Mouse (Mus musculus): ENCODE measurements around the gene Csf3.
A peak's percentile ranks its signal among the peaks of the same experiment; 100 is the strongest.

The Csf3 gene

GRCm38 (mm10) chr11:98685642-98686041 lies 15.4 kb upstream of the Csf3 start:
- H3K36me3 ChIP-seq (ENCODE audit: control insufficient read depth, insufficient read depth, low read length, poor library complexity, severe bottlenecking): peaks cover 10% of the 10 kb centered on the region; the same call in 1 of the 2 replicates
- H3K27me3 ChIP-seq (ENCODE audit: control insufficient read depth, insufficient read depth, low read length, poor library complexity, severe bottlenecking): no peaks in the 10 kb centered on the region
- no peak for DNase-seq (ENCODE audit: low read depth, low spot score)

DNA sequence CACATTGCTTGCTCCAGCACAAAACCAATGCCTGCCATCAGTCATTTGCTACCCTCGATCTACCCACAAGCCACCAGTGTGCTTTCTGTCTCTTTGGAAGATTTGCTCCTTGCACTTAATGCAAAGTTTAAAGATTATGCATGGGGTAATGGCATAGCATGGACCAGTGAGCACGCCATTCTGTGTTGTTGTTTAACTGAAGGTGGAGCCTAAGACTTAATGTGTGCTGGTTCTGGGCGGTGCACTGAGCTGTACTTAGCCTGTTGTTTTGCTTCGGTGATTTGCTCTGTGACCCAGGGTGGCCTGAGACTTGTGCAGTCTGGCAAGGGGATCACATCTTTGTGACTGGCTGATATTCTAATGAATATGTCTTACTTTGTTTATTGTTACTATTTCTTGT lies 14.1 kb upstream of the Csf3 start:
- Histone ChIP-seq H3K27me3 (ENCODE audit: control insufficient read depth, insufficient read depth, low read length, poor library complexity, severe bottlenecking) (no peaks in the 10 kb centered on the region), H3K36me3 (ENCODE audit: control insufficient read depth, insufficient read depth, low read length, poor library complexity, severe bottlenecking) (peaks cover 19% of the 10 kb centered on the region)
- no peak for DNase-seq (ENCODE audit: low read depth, low spot score)

DNA sequence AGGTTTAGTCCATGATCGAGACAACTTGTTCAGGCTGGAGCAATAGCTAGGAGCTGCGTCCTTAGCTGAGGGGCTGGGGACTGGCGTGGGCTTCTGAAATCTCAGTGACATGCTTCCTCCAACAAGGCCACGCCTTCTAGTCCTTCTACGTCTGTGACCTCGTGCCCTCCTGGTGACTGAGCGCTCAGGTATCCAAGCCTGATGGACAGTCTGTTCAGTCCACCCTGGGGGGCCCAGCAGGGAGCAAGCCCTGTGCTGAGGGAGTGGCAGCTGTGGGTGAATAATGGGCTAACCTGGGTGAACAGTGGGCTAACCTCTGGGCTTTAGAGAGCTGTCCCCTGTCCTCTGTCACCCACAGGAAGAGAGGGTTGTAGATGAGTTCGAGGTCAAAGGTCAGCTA lies 13.1 kb upstream of the Csf3 start:
- Histone ChIP-seq H3K27me3 (ENCODE audit: control insufficient read depth, insufficient read depth, low read length, poor library complexity, severe bottlenecking) (no peaks in the 10 kb centered on the region), H3K36me3 (ENCODE audit: control insufficient read depth, insufficient read depth, low read length, poor library complexity, severe bottlenecking) (peaks cover 22% of the 10 kb centered on the region)
- DNase-seq (ENCODE audit: low read depth, low spot score): no peak

GRCm38 (mm10) chr11:98693201-98693600 lies 7.9 kb upstream of the Csf3 start:
- Histone ChIP-seq H3K36me3 (ENCODE audit: control insufficient read depth, insufficient read depth, low read length, poor library complexity, severe bottlenecking) (peaks cover 23% of the 10 kb centered on the region), H3K27me3 (ENCODE audit: control insufficient read depth, insufficient read depth, low read length, poor library complexity, severe bottlenecking) (no peaks in the 10 kb centered on the region)
- DNase-seq (ENCODE audit: low read depth, low spot score): no peak

GRCm38 (mm10) chr11:98693746-98694145 lies 7.3 kb upstream of the Csf3 start:
- Histone ChIP-seq H3K36me3 (ENCODE audit: control insufficient read depth, insufficient read depth, low read length, poor library complexity, severe bottlenecking) (peaks cover 23% of the 10 kb centered on the region), H3K27me3 (ENCODE audit: control insufficient read depth, insufficient read depth, low read length, poor library complexity, severe bottlenecking) (no peaks in the 10 kb centered on the region)
- no peak for DNase-seq (ENCODE audit: low read depth, low spot score)

- no peak for DNase-seq (ENCODE audit: low read depth, low spot score)
- peaks cover 23% of the 10 kb centered on the region for H3K36me3 ChIP-seq (ENCODE audit: control insufficient read depth, insufficient read depth, low read length, poor library complexity, severe bottlenecking)
- H3K27me3 ChIP-seq (ENCODE audit: control insufficient read depth, insufficient read depth, low read length, poor library complexity, severe bottlenecking): no peaks in the 10 kb centered on the region
Measured at GRCm38 (mm10) chr11:98694301-98694700, 6.8 kb upstream of the Csf3 start.

DNA sequence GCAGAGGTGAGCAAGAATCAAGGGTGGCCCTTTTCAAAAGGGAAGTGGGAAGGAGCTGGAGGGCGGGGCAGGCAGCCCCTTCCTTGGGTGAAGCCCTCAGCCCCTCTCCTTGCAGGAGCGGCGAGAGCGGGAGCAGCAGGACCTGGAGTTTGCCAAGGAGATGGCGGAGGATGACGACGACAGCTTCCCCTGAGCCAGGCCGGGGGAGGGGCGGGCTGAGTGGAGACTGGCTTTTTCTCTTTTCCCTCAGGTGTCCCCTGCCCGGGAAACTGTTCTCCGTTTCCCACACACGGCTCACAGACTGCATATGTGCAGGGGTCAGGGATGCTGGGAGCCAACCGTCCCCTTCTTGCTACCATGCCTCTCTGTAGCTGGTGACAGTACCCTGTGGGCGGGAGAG lies 5.7 kb upstream of the Csf3 start:
- Histone ChIP-seq H3K36me3 (ENCODE audit: control insufficient read depth, insufficient read depth, low read length, poor library complexity, severe bottlenecking) (peaks cover 20% of the 10 kb centered on the region), H3K27me3 (ENCODE audit: control insufficient read depth, insufficient read depth, low read length, poor library complexity, severe bottlenecking) (no peaks in the 10 kb centered on the region)
- DNase-seq (ENCODE audit: low read depth, low spot score): no peak

DNA sequence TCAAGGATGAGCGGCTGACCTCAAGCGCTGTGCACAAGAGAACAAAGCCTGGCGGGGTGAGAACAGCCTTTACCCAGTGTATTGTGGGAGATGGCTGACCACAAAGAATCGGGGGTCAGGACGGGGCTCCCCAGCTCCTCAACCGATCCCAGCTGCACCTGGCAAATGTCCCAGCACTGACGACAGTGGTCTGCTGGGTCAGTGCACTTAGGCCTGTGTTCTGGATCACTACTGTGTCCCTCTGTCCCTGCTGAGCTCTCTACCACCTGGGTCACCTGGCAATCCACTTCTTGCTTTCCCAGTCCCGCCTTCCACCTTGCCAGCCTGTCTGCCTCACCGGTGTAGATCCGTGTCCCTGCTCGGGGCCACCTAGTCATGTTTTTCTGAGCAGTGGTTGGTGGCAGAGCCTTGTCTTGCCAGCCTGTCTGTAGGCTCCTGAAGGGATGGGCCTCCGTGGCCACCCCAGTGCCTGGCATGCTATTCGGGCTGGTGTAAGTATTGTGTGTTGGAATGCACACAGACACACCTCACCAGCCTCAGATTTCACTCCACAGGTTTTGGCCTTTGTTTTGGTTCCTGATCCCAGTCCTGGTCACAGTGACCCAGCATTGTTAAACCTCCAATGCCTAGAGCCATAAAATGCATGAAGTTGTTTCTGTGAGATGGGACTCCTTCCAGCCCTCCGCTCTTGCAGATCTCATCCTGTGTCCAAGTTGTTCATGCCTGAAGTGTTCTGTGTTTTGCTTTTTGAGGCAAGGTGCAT lies 4.4 kb upstream of the Csf3 start:
- no peaks in the 10 kb centered on the region for H3K27me3 ChIP-seq (ENCODE audit: control insufficient read depth, insufficient read depth, low read length, poor library complexity, severe bottlenecking)
- peaks cover 14% of the 10 kb centered on the region for H3K36me3 ChIP-seq (ENCODE audit: control insufficient read depth, insufficient read depth, low read length, poor library complexity, severe bottlenecking)
- DNase-seq (ENCODE audit: low read depth, low spot score): no peak

DNA sequence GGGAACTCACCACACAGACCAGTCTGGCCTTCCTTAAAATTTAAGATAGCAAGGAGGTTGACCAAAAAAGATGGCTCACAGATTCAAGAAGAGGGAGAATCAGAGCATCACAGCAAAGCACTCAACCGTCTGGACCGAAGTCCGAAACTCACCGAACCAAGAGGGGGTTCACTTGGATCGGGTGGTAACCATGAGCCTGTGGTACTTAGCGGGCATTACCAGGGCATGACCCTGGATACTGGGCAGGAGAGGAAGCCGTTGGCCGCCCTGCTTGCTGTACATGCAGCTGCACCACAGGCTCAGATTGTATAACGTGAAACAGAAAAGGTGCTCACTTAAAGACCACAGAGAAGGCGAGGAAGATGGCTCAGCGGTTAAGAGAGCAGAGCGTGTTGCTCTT lies 3.8 kb upstream of the Csf3 start:
- Histone ChIP-seq H3K36me3 (ENCODE audit: control insufficient read depth, insufficient read depth, low read length, poor library complexity, severe bottlenecking) (peaks cover 9% of the 10 kb centered on the region), H3K27me3 (ENCODE audit: control insufficient read depth, insufficient read depth, low read length, poor library complexity, severe bottlenecking) (no peaks in the 10 kb centered on the region)
- no peak for DNase-seq (ENCODE audit: low read depth, low spot score)

GRCm38 (mm10) chr11:98698849-98699640 lies 2.0 kb upstream of the Csf3 start:
- Histone ChIP-seq H3K27me3 (ENCODE audit: control insufficient read depth, insufficient read depth, low read length, poor library complexity, severe bottlenecking) (no peaks in the 10 kb centered on the region), H3K36me3 (ENCODE audit: control insufficient read depth, insufficient read depth, low read length, poor library complexity, severe bottlenecking) (peaks cover 2% of the 10 kb centered on the region)
- DNase-seq (ENCODE audit: low read depth, low spot score): no peak

DNA sequence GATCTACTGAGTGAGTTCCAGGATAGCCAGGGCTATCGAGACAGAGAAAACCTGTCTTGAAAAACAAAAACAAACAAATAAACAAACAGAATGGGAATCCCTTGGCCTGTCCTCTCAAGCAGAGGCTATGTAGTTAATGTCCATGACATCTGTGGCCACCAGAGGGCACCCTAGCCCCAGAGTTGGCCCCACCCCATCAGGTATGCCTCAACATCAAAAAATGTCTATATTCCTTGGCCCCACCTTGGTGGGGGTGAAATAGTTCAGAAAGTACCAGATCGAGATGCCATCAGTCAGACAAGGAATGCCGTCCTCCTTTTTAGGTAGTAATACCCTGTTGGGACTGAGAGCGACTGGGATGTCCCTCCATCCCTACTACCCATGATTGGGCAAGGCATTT lies 1.2 kb upstream of the Csf3 start:
- no peaks in the 10 kb centered on the region for H3K36me3 ChIP-seq (ENCODE audit: control insufficient read depth, insufficient read depth, low read length, poor library complexity, severe bottlenecking)
- DNase-seq (ENCODE audit: low read depth, low spot score): peak; percentile 86
- no peaks in the 10 kb centered on the region for H3K27me3 ChIP-seq (ENCODE audit: control insufficient read depth, insufficient read depth, low read length, poor library complexity, severe bottlenecking)

DNA sequence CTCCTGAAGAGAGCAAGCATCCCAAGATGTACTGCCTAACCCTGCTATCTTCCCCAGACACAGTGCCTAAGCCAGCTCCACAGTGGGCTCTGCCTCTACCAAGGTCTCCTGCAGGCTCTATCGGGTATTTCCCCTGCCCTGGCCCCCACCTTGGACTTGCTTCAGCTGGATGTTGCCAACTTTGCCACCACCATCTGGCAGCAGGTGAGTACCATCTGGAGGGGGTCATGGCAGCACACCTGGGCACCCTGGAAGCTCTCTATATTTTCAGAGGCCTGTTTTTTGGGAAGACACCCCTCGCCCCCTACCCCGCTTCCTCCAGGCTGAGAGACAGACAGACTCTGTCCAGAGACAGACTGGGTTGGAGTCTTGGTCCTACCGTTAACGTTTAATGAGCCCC lies 1.3 kb downstream of the Csf3 start:
- DNase-seq (ENCODE audit: low read depth, low spot score): no peak
- no peaks in the 10 kb centered on the region for H3K36me3 ChIP-seq (ENCODE audit: control insufficient read depth, insufficient read depth, low read length, poor library complexity, severe bottlenecking)
- no peaks in the 10 kb centered on the region for H3K27me3 ChIP-seq (ENCODE audit: control insufficient read depth, insufficient read depth, low read length, poor library complexity, severe bottlenecking)

- no peaks in the 10 kb centered on the region; the same call in 1 of the 2 replicates for H3K36me3 ChIP-seq (ENCODE audit: control insufficient read depth, insufficient read depth, low read length, poor library complexity, severe bottlenecking)
- H3K27me3 ChIP-seq (ENCODE audit: control insufficient read depth, insufficient read depth, low read length, poor library complexity, severe bottlenecking): no peaks in the 10 kb centered on the region
- DNase-seq (ENCODE audit: low read depth, low spot score): peak; percentile 46
Measured at GRCm38 (mm10) chr11:98705021-98705420, 4.0 kb downstream of the Csf3 start.

DNA sequence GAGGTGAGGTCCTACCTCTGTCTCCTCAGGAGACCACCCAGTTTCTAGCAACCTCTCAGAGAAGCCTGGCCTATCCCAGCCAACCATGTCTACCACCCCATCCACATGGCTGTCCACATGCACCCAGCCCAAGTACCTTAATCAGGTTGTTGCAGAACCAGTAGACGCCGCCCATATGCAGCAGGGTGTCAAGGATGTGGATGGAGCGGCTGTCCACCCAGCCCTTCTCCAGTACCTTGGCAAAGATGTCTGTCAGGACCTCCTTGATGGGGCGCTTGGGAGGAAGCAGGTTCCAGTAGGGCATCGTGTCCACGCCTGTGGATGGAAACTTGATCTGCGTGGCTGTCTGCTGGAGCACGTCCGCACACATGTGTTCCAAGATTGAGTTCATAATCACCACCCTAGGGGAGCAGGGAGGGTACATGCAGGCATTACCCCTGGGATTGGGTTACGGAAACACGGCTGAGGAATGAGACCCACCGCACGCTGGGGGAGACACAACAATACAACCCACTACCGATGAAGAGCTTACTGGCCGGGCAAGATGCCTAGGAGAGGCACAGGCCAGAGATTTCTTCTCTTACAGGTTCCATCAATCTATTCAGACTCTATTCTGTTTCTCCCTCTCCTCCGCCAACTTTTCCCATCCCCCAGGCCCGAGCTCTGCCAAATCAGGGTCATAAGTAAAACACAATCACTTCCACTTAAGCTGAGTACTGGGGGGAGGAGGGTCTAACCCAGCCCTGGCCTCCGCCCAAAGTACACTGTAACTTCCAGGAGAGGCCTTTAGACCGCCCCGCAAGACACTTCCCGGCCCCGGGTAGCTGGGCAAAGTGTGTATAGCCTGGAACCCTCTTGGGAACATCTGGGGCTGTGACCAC lies 6.6 kb downstream of the Csf3 start:
- H3K27me3 ChIP-seq (ENCODE audit: control insufficient read depth, insufficient read depth, low read length, poor library complexity, severe bottlenecking): no peaks in the 10 kb centered on the region
- no peaks in the 10 kb centered on the region; the same call in 1 of the 2 replicates for H3K36me3 ChIP-seq (ENCODE audit: control insufficient read depth, insufficient read depth, low read length, poor library complexity, severe bottlenecking)
- no peak for DNase-seq (ENCODE audit: low read depth, low spot score)
